Mouse (Mus musculus) neutrophil, adult 83 days (primary cell): Measurements from ENCODE around the gene Fam49a. TPM values are rescaled to one million over a fixed set of nuclear protein-coding genes. Genes with fewer than 3 reads are reported as not detected.

Source experiments
- total RNA-seq, 2 experiments: library from RNA; stranded (reverse); gene quantifications; one replicate each; pipeline ENCODE4 v1.2.4; 2023

Fam49a gene
- total RNA-seq: 10 to 100 TPM; 12.8 to 20.2 TPM

DNA sequence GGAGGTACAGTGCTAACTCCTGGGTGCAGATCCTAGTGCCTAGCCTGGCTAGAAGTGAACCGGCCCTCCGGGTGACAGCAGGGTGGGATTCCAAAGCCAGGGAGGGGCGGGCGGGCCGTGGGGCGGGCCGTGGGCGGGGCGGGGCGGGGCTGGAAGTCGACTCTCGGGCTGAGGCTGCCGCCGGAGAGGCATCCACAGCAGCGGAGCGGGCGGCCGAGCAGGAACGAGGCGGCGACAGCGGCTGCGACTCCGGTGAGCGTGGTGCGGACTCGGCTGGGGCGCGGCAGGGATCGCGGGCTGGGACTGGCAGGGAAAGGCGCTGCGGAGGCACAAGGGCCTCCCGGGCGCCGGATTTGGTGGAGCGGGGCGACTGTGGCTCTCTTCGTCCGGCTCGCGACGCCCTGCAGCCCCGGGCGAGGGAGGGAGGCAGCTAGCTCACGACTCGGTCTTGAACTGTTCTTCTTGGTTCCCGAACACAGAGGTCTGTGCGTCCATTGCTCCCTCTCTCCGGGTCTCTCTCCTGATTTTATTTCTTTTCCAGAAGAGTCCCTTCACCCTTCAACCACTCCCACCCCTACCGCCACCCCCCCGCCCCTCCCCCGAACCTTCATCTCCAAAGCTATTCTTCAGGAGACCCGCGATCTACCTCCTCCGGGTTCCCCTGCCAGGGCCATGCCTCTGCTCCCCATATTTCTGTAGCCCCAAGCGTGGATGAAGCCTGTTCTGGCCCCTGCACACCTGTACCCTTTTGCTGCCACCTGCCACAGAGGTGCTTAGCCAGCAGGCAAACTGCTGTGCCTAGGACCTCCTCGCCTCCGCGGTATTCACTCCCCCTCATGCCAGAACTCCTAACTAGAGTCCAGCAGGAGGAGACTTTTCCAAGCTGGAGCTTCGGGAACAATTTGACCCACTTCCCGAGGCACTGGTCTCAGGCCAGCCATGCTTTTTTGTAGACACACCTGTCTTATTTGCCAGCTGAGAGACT lies at the start of gene Fam49a:
Gene Fam49a (plus strand): TSS at position 153 of the 985 bp plus-strand sequence.

